Mouse (Mus musculus): ENCODE measurements around the gene Gm49358. TPM values are rescaled to one million over a fixed set of nuclear protein-coding genes. Genes with fewer than 3 reads are reported as not detected.

Gm49358 gene
- polyA plus RNA-seq, 1 experiment from 2014 or later, result not detected

DNA sequence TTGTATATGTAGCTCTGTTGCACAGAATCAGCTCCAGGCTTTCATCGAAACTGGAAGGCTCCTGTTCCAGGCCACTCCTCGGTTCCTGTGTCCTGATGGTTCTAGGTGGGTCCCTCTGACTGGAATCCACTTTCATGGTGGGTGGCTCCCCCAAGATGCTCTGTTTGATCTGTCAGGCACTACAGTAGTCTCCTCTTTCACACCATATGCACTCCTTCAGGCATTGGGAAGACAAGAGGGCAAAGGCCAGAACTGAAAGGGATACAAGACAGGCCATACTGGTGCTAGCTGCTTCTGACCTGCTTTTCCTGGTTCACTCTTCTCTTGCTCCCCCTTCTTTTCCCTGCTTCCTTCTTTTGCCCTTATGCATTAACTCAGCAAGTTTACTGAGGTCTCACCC lies 20.9 kb upstream of the Gm49358 start:
- Histone ChIP-seq H3K9ac (ENCODE audit: low read length) (no peak overlapping the region), H3K27ac (replicated peaks) (no peak overlapping the region), H3K27me3 (ENCODE audit: control insufficient read depth, insufficient read depth, low read length) (no peaks in the 10 kb centered on the region), H3K9me3 (ENCODE audit: control insufficient read depth, low read length) (no peaks in the 10 kb centered on the region), H3K4me3 (ENCODE audit: low read depth, low read length) (no peak overlapping the region), H3K4me1 (replicated peaks; ENCODE audit: control insufficient read depth, insufficient read depth) (no peaks in the 10 kb centered on the region), H3K4me2 (replicated peaks; ENCODE audit: low read depth) (no peak overlapping the region), H3K36me3 (ENCODE audit: control insufficient read depth, insufficient read depth, low read length) (no peaks in the 10 kb centered on the region)
- ATAC-seq (ENCODE audit: low FRiP score, low TSS enrichment) (no peak), DNase-seq (ENCODE audit: low spot score) (no peak)
- 89% methylated on average over 2 of the region's 2 CpGs for WGBS
- TF ChIP-seq CTCF (IDR thresholded peaks at IDR 0.05; ENCODE audit: low read depth) (no peak), EP300 (optimal IDR thresholded peaks at IDR 0.05) (no peak)

DNA sequence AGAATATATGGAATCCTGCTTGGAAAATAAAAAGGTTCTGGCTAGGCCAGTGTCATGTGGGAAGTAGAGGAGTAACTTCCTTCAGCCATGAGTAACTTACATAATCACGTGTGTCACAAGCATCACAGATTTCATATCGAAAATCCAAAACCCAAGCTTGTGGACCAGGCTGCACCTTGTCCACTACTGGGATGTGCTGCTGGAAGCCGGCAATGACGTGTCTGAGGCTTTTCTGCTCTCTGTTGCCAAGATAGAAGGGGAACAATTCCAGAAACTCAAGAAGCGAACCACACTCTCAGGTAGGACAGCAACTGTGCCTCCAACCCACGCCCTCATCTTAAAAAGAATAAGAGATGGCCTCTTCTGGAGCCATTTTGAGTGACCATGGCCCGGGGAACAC lies 19.5 kb upstream of the Gm49358 start:
- no peak for DNase-seq (ENCODE audit: low spot score)
- TF ChIP-seq EP300 (optimal IDR thresholded peaks at IDR 0.05), result no peak
- no peak for TF ChIP-seq CTCF (IDR thresholded peaks at IDR 0.05; ENCODE audit: low read depth)
- WGBS, result 90% methylated on average over 7 of the region's 7 CpGs

DNA sequence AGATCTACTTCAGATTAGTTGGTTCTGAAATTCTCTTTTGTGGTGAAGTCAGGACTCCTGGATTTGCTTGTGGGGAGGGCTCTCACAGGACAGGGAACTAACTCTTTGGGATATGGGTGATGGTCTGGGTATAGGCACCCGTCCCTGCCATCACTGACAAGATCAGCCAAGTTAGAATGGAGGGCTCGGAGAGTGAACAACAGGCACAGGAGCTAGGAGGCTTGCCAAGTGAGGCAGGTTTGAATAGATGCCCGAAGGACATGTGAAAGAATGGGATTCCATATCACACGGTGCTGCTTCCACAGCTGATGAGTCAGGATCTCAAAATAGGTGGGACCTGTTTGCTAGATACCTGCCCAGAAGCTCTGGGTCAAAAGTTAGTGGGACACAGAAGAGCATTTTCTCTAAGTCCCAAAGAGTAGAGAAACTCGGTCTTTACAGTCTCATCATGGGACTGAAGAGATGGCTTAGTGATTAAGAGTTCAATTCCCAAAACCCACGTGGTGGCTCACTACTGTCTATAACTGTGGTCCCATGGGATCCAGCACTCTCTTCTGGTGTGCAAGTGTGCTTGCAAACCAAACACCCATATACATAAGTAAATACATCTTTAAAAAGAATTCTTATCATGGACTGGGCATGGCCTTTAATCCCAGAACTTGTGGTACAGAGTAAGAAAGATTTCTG lies 7.8 kb upstream of the Gm49358 start:
- Histone ChIP-seq H3K27ac (replicated peaks) (no peak overlapping the region), H3K9me3 (ENCODE audit: control insufficient read depth, low read length) (no peaks in the 10 kb centered on the region), H3K4me3 (ENCODE audit: low read depth, low read length) (no peak overlapping the region), H3K36me3 (ENCODE audit: control insufficient read depth, insufficient read depth, low read length) (no peaks in the 10 kb centered on the region), H3K9ac (ENCODE audit: low read length) (no peak overlapping the region), H3K27me3 (ENCODE audit: control insufficient read depth, insufficient read depth, low read length) (no peaks in the 10 kb centered on the region), H3K4me1 (replicated peaks; ENCODE audit: control insufficient read depth, insufficient read depth) (no peaks in the 10 kb centered on the region), H3K4me2 (replicated peaks; ENCODE audit: low read depth) (no peak overlapping the region)
- WGBS, result 72% methylated on average over 6 of the region's 6 CpGs
- no peak for TF ChIP-seq CTCF (IDR thresholded peaks at IDR 0.05; ENCODE audit: low read depth)
- TF ChIP-seq EP300 (optimal IDR thresholded peaks at IDR 0.05), result no peak
- ATAC-seq (ENCODE audit: low FRiP score, low TSS enrichment) (0 out of 2 replicates have a peak, but pooled peaks have one; percentile 45), DNase-seq (ENCODE audit: low spot score) (no peak)

More for the DNA sequence above, 19.5 kb upstream of the Gm49358 start:
- H3K27ac ChIP-seq (replicated peaks), result no peak overlapping the region
- ATAC-seq (ENCODE audit: low FRiP score, low TSS enrichment), result no peak
- no peaks in the 10 kb centered on the region for H3K4me1 ChIP-seq (replicated peaks; ENCODE audit: control insufficient read depth, insufficient read depth)
- no peak overlapping the region for H3K4me2 ChIP-seq (replicated peaks; ENCODE audit: low read depth)
- H3K9me3 ChIP-seq (ENCODE audit: control insufficient read depth, low read length), result no peaks in the 10 kb centered on the region
- no peak overlapping the region for H3K9ac ChIP-seq (ENCODE audit: low read length)
- no peaks in the 10 kb centered on the region for H3K36me3 ChIP-seq (ENCODE audit: control insufficient read depth, insufficient read depth, low read length)
- no peak overlapping the region for H3K4me3 ChIP-seq (ENCODE audit: low read depth, low read length)
- no peaks in the 10 kb centered on the region for H3K27me3 ChIP-seq (ENCODE audit: control insufficient read depth, insufficient read depth, low read length)

DNA sequence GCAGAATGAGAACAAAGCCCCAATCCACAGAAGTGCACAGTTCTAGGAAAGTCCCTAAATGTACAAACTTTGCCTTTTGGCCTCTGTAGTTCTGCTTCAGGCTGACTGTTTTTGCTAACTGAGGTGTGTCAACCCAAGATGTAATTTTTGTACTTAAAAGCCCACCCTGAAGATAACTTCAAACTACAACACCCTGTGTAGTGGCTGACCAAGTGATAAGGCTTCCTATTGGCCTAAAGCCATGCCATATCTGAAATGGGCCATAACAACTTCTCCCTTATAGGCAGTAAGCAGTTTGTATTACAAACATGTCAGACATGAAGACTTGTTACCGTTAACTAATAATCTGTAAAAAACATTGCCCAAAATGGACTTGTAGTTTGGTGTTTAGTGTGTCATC lies 6.0 kb upstream of the Gm49358 start:
- 88% methylated on average over 1 of the region's 1 CpGs for WGBS
- Histone ChIP-seq H3K4me3 (ENCODE audit: low read depth, low read length) (no peak overlapping the region), H3K4me2 (replicated peaks; ENCODE audit: low read depth) (no peak overlapping the region), H3K4me1 (replicated peaks; ENCODE audit: control insufficient read depth, insufficient read depth) (no peaks in the 10 kb centered on the region), H3K27me3 (ENCODE audit: control insufficient read depth, insufficient read depth, low read length) (no peaks in the 10 kb centered on the region), H3K9me3 (ENCODE audit: control insufficient read depth, low read length) (no peaks in the 10 kb centered on the region), H3K27ac (replicated peaks) (no peak overlapping the region), H3K36me3 (ENCODE audit: control insufficient read depth, insufficient read depth, low read length) (no peaks in the 10 kb centered on the region), H3K9ac (ENCODE audit: low read length) (no peak overlapping the region)
- ATAC-seq (ENCODE audit: low FRiP score, low TSS enrichment), result no peak
- TF ChIP-seq EP300 (optimal IDR thresholded peaks at IDR 0.05) (no peak), CTCF (IDR thresholded peaks at IDR 0.05; ENCODE audit: low read depth) (no peak)
- no peak for DNase-seq (ENCODE audit: low spot score)

DNA sequence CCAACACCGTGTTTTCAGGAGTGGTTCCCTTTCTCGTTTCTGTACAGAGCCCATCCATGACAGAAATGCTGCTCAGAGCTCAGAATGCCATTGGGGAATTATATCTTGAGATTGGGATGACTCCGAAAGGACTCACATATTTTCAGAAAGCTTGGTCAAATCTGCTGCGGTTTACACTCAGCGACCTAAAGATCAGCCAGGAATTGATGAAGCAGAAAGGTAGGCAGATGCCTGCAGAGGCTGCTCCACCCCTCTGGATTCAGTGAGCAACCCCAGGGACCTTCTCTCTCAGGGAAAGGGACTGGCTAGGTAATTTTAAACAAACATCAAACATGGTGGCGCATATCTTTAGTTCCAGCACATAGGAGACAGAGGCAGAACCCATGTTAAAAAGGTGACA lies 5.6 kb upstream of the Gm49358 start:
- H3K9ac ChIP-seq (ENCODE audit: low read length), result no peak overlapping the region
- H3K36me3 ChIP-seq (ENCODE audit: control insufficient read depth, insufficient read depth, low read length), result no peaks in the 10 kb centered on the region
- H3K27ac ChIP-seq (replicated peaks), result no peak overlapping the region
- H3K4me1 ChIP-seq (replicated peaks; ENCODE audit: control insufficient read depth, insufficient read depth), result no peaks in the 10 kb centered on the region
- no peak for DNase-seq (ENCODE audit: low spot score)
- H3K4me2 ChIP-seq (replicated peaks; ENCODE audit: low read depth), result no peak overlapping the region
- H3K27me3 ChIP-seq (ENCODE audit: control insufficient read depth, insufficient read depth, low read length), result no peaks in the 10 kb centered on the region
- no peaks in the 10 kb centered on the region for H3K9me3 ChIP-seq (ENCODE audit: control insufficient read depth, low read length)
- H3K4me3 ChIP-seq (ENCODE audit: low read depth, low read length), result no peak overlapping the region
- 88% methylated on average over 6 of the region's 6 CpGs for WGBS
- ATAC-seq (ENCODE audit: low FRiP score, low TSS enrichment), result no peak
- TF ChIP-seq CTCF (IDR thresholded peaks at IDR 0.05; ENCODE audit: low read depth), result no peak
- TF ChIP-seq EP300 (optimal IDR thresholded peaks at IDR 0.05), result no peak

DNA sequence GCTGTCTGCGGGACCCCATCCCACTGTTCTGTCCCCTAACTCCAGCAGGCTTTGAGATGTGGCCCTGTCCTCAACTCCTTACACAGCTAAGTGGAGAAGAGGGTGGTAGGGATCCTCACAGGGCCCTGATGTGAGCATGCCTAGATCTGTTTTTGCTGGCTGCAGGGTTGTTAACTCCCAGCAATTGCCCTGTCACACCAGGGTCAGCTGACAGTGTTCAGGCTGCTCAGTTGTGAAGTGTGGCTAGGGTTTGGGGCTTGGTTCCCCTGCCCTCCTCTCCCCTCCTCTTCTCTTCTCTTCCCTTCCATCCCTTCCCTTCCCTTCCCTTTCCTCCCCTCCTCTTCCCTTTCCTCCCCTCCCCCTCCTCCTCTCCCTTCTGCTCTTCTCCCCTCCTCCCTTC lies 2.5 kb upstream of the Gm49358 start:
- ATAC-seq (ENCODE audit: low FRiP score, low TSS enrichment) (no peak), DNase-seq (ENCODE audit: low spot score) (peak; percentile 9)
- Histone ChIP-seq H3K4me1 (replicated peaks; ENCODE audit: control insufficient read depth, insufficient read depth) (no peaks in the 10 kb centered on the region), H3K4me2 (replicated peaks; ENCODE audit: low read depth) (no peak overlapping the region), H3K27me3 (ENCODE audit: control insufficient read depth, insufficient read depth, low read length) (no peaks in the 10 kb centered on the region), H3K9me3 (ENCODE audit: control insufficient read depth, low read length) (no peaks in the 10 kb centered on the region), H3K4me3 (ENCODE audit: low read depth, low read length) (no peak overlapping the region), H3K27ac (replicated peaks) (no peak overlapping the region), H3K9ac (ENCODE audit: low read length) (no peak overlapping the region), H3K36me3 (ENCODE audit: control insufficient read depth, insufficient read depth, low read length) (no peaks in the 10 kb centered on the region)
- 93% methylated on average over 1 of the region's 1 CpGs for WGBS
- no peak for TF ChIP-seq EP300 (optimal IDR thresholded peaks at IDR 0.05)
- no peak for TF ChIP-seq CTCF (IDR thresholded peaks at IDR 0.05; ENCODE audit: low read depth)

Measured in stomach, postnatal 0 days (tissue).